Mouse (Mus musculus): ENCODE data around the gene Cdca8. TPM values are rescaled to one million over a fixed set of nuclear protein-coding genes. Genes with fewer than 3 reads are reported as not detected.

Cdca8 gene
- total RNA-seq, 2 experiments from 2014 or later = 16.7 to 20.1 TPM

DNA sequence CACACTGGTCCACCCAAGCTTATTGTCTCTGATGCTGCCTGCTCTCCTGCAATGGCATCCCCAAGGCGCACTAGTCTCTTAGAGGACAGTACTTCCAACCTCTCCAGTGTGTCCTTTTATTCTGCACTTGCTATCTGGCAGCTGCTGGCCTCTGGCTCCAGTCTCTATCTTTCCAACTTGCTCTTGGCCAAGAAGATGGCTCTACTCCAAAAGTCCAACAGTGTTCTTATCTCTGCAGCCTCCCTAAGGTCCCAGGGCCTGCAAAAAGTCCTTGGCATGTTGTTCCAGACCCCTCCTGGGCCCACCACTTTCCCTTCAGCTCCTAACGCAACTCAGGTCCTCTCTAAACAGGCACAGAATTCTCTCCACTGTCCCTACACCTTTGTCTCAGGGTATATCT, 18.2 kb upstream of the Cdca8 start:
- DNase-seq (ENCODE audit: low spot score in 2 of 2) = no peak

DNA sequence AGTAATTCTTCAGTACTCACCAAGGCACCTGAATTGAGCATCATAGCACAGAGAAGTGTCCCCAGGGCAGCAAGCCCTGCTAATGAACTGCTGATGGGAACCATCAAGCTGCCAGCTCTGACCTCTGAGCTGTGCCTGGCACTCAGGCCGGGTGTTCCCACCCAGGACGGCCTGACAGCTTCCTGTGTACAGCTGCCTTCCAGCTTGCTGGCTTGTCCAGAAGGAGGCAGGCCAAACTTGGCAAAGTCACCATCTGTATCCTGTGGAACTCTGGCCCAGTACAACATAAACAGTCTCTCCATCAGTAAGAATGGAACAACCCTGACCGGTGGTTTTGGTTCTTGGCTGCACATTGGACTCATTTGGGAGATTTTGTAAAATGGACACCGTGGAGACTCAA, 14.4 kb upstream of the Cdca8 start:
- no peak for DNase-seq (ENCODE audit: low spot score in 2 of 2)

DNA sequence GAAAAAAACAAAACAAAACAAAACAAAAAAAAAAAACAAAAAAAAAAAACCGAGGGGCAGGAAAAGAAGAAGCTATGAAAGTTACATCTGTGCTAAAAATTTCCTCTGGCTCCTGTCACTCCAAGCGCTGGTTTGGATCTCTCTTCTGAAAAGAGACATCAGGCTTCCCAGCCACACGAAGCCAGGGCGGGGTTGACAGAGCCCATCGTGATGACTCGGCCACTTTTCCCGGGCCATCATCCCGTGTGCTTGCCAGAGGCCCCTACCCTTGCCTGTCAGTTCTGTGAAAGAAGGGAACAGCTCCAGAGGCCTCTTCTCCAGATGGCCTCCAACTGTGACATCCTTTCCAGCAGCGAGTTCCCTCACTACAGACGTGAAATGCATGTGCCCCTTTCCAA, 11.9 kb upstream of the Cdca8 start:
- no peak for DNase-seq (ENCODE audit: low spot score in 2 of 2)

DNA sequence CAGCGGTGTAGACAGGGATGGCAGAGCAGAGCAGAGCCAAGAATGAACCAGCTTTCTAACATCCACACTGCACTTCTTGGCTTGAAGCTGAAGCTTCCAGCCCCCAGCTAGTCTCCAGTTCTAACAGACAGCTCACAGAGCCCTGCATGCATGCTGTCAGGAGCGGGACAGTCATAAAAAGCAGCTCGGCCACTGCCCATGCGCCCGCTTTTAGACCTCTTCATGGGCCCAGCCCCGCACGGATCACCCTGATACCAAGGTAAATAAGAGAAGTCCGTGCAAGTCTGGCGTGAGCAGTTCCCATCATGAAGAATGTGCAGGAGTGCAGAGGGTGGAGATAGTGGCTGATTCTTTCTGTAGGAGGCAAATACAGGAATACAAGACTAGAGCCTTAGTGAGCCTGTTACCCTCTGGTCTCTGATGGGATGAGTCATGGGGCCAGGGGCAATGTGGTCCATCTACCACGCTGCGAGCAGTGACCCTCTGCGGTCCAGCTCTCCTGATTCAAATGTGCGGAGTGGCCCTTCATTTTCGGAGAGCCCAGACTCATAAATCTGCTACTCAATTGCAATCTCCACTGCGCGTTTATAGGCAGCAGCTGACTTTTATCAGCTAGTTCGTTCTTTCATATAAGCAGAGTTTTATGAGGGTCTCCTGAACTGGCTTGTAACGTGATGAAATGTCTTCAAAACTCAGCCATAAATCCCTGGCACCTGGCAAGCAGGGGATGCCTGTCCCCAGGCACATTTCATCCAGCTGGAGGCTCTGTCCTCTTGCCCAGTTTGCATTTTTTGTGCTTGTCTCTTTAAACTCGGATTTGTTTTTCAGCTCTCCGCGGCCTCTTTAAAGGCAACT, 11.3 kb upstream of the Cdca8 start:
- no peak for DNase-seq (ENCODE audit: low spot score in 2 of 2)

DNA sequence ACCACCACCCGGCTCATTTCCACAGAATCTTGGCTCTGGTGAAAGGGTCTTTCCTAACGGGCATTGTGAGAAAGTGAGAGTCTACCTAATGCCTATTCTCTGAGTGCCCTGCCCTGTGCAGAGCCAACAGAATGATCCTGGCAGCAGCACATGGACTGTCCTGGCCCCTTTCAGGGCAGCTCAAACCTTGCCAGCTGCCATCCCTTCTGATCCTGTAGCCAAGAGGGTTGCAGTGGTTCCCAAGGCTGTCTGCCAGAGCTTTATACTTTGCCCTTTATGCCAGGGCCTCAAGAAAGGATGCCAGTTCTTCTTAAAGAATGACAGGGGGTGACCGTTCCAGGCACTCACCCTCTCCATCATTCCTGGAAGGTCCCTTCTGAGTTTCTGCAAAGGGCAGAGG, 10.4 kb upstream of the Cdca8 start:
- no peak for DNase-seq (ENCODE audit: low spot score in 2 of 2)

DNA sequence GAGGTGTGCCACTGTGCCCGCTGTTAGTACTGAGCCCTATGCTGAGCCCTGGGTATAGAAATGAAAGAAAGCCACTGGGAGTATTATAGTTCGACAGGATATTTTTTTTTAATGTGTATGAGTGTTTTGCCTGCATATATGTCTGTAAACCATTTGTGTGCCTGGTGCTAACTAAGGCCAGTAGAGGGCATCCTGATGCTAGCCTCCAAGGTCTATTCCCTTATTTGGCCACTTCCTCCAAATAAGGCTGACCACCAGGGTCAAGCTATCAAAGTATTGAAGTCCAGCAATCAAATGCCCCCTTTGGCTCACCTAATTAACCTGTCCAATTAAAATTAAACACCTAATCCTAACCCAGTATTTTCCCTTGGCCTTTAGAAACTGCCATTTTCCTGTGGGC, 5.8 kb upstream of the Cdca8 start:
- DNase-seq (ENCODE audit: low spot score in 2 of 2) = no peak

DNA sequence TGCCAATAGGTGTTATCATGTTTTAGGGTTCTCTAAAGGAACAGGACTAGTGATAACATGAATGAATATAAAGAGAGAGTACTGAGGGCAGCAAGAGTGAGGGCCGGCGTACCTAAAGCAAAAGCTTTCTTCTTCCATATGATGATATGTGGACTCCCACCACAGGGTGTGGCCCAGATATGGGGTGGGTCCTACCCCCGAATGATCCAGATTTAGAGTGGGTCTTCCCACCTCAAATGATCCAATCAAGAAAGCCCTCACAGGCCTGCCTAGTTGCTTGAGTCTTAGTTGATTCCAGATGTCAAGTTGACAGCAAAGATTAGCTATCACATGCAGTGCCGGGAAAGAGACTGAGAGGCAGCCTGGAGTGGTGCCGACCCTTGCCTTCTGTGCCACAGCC, 4.7 kb upstream of the Cdca8 start:
- no peak for DNase-seq (ENCODE audit: low spot score in 2 of 2)

DNA sequence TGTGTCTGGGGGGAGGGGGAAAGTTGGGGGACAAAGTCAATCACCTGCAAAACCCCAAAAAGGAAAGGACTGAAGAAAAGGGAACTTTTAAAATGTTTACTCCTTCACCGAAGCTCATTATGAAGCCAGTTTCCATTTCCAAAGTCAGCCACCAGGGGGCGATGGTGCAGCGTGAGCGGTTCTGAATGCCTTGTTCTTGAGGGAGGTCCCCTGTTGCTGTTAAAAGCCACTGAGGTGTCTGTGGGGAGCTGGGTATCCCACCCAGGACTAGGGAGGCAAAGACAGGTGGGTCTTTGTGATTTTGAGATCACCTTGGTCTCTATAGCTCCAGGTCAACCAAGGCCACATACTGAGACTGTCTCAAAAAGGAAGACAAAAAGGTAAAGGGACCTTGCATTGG, 3.9 kb upstream of the Cdca8 start:
- DNase-seq (ENCODE audit: low spot score in 2 of 2) = peak; percentile 66 to 78

DNA sequence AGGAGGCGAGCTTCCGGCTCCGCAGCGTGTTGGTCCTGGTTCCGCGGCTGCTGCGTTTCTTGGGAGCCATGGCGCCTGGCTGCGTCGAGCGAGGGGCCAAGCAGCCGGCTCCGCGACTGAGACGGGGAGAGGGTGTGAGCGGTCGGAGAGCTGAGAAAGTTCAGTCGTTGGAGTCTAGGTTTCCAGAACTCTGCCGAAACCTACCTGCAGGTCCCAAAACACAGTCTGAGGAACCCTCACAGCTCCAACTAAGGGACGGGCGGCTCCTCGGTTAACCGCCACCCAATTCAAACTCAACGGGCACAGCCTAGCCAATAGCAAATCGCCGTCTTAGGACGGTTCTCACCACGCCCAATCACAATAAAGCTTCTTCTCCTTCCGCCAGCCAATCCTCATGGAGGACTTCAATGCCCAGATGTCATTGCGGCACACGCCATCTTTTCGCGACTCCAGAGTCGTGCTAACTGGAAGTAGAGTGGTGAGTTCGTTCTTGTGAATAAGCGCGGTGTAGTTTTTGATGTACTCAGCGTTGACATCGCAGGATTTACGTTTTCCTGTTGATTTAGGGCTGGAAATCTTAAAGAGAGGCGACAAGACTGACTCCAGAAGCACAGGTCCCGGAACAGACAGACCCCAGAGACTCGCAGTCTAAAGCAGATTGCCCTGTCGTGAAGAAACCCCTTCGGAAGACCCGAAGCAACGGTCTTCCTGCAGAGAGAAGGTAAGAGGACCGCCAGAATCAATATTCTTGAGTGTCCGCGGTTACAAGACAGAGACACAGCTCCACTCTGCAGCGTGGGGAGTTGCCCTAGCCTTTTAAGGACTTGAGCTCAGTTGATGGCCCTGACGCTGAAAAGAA, 2.3 kb downstream of the Cdca8 start, which contains the start of gene 9930104L06Rik:
9930104L06Rik (plus strand) TSS at position 436 of the 859 bp plus-strand sequence.
- DNase-seq (ENCODE audit: low spot score in 2 of 2) = peak; percentile 75 to 92

DNA sequence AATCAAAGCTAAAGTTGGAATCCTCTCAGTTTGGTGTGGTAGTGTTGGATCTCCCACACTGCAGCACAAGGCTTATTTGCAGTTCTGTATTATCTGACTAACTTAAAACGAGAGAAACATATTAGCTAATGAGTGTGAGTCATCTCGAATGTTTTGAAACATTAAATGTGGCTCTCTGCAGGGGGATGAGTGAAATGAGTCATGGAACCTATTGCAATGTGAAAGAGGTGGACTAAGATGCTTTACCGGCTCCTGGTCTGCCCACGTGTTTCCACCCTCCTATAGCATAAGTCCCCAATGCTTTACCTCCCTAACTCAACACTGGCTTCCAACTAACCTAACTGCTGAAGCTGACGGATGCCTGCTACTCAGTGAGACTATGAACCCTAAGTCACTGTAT, 11.0 kb downstream of the Cdca8 start:
- no peak for DNase-seq (ENCODE audit: low spot score in 2 of 2)

DNA sequence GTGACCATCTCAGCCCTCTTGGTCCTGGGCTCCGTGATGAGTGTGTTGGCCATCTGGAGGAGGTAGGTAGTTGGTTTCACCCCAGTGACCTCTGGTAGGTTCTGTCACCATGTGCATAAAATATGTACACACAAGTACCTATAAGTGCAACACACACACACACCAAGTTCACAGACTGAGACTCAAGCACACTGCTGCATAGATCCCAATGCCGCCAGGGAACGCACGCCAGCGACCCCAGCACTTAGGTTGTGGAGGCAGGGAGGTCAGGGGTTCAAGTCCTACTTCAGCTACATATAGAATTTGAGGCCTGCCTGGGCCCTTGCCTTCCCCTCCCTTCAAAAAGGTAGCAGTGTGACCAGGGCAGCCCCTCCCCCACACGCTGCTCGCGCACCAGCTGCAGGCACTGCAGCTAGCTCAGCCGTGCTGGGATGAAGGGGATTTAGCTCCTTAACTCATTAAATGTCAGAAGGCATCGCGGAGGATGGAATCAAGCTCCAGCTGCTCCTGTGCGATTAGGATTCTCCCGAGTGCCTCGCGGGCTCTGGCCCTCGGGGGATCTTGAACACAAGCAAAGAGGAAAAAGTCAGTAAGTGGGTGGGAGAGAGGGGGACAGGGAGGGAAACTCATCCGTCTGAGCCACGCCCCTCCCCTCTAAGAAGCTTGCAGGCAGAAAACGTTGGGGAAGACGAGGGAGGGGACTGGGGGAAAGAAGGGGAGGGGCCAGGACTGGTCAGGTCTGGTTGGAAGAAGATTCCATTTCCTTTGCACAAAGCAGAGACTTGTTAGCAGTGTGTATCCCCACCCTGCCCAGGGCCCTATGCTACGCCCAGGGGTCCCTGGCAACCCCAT, 32.9 kb downstream of the Cdca8 start:
- DNase-seq (ENCODE audit: low spot score in 2 of 2) = no peak

DNA sequence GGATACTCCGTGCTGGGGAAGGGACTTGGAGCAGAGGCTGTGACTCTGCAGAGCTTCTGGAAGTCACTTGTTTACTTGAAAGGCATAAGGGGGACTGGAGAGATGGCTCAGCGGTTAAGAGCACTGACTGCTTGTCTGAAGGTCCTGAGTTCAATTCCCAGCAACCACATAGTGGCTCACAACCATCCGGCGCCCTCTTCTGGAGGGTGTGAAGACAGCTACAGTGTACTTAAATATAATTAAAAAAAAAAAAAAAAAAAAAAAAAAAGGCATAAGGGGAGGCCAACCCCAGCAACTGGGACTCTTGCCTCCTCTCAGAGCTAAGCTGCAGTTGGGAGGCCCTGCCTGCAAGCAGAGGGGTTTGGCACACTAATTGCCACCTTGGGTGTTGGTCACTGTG, 33.7 kb downstream of the Cdca8 start:
- no peak for DNase-seq (ENCODE audit: low spot score in 2 of 2)

DNA sequence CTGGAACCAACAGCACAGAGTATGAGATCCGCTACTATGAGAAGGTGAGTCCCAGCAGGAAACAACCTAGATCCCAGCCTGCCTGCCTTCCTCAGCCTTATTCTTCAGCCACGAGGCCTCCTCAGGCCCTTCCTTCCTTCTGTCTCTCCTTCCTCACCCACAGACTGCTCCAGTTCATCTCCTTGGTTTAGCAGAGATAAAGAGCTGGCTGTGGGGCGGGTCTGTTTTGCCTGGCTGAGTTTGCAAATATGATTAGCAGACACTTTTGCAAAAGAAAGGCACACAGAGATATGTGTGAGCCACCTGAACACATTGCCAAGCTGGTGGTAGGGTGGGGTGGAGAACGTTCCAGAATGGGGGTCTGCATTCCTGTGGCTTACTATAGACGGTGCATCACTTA, 39.2 kb downstream of the Cdca8 start:
- DNase-seq (ENCODE audit: low spot score in 2 of 2) = no peak

DNA sequence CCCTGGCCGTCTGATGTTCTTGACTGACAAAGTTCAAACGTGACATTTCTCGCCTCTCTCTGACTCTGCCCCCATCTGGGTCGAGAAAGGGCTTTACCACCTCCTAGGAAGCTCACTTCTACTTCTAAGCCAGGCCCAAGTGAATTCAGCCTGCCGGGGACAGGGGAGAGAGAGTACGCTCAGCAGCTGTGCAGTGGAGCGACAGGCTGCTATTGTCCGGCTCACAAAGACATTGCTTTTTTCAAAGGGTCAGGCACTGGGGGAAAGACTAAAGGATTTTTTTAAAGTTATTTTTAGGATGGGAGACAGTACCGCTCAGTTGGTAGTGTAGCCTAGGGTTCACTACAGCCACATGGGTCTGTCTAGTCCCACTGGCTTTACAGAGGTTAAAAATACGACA, 40.7 kb downstream of the Cdca8 start:
- no peak for DNase-seq (ENCODE audit: low spot score in 2 of 2)

DNA sequence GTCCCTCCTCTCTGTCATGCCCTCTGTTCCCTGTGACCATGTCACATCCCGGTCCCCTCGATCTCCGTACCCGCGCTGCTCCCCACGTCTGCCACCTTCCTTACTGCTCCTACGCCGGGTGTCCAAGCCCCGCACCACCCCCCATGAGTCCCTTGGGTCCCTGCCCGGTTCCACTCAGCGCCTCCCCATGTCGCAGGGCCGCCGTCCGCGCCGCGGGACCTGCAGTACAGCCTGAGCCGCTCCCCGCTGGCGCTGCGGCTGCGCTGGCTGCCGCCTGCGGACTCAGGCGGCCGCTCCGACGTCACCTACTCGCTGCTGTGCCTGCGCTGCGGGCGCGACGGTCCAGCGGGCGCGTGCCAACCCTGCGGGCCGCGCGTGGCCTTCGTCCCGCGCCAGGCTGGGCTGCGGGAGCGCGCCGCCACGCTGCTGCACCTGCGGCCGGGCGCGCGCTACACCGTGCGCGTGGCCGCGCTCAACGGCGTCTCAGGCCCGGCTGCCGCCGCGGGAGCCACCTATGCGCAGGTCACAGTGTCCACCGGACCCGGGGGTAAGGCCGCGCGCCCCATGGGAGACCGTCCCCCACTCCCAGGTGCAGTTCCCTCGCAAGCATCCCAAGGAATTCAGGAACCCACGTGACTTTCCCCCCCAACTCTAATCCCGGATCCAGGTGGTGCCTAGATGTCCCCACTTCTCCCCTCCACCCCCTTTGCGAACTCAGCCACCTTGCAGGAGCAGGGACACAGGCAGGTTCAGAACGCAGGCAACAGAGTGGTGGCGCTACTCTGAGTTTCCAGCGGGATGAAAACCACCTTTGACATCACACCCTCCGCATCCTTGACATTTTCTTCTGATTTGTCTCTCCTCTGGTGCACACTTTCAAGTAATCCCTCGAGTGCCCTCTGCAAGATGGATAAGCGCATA, 44.3 kb downstream of the Cdca8 start:
- no peak for DNase-seq (ENCODE audit: low spot score in 2 of 2)

DNA sequence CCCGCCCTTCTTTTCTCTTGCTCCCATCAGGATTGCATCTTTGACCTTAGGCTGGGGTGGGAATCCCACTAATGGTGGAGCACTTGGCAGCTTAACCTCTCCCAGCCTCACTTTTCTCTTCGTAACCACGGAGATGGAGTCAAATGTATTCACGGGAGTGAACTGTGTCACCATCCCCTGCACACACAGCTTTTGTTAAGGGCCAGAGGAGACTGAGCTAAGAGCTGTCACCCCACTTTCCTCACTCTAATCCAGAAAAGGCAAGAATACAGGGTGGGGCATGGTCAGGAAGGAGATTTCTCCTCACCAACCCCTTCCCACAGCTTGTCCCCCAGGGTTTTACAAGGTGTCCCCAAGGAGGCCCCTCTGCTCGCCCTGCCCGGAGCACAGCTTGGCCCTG, 45.3 kb downstream of the Cdca8 start:
- no peak for DNase-seq (ENCODE audit: low spot score in 2 of 2)

DNA sequence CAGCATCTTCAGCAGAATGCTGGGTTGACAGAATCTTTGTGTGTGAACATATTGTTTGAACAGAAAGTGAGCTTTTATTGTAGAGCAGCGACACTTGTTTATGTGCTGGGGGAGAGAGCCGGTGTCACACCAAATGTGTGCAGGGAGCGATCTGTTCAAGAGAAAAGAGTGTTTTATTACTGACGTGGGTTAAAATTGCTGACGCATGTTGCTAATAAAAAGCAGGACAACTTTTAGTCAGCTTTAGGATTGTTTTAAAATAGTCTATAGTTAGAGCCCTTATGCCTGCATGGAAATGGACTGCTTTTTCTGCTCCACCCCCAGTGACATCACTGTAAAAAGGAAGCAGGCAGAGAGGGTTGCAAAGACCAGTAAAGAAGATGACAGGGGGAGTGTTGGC, 48.3 kb downstream of the Cdca8 start:
- DNase-seq (ENCODE audit: low spot score in 2 of 2) = no peak

DNA sequence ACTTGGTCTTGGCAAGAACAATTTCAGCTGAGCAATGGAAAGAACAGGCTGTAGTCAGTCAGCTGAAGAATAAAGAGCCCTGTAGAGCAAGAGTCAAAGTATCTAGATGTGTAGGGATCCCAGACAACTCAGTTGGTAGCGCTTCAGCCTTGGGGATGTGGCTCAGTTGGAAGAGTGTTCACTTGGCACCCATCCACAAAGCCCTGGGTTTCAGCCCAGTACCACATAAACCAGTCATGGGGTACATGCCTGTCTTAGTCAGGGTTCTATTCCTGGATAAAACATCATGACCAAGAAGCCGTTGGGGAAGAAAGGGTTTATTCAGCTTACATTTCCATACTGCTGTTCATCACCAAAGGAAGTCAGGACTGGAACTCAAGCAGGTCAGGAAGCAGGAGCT, 49.2 kb downstream of the Cdca8 start:
- no peak for DNase-seq (ENCODE audit: low spot score in 2 of 2)

DNA sequence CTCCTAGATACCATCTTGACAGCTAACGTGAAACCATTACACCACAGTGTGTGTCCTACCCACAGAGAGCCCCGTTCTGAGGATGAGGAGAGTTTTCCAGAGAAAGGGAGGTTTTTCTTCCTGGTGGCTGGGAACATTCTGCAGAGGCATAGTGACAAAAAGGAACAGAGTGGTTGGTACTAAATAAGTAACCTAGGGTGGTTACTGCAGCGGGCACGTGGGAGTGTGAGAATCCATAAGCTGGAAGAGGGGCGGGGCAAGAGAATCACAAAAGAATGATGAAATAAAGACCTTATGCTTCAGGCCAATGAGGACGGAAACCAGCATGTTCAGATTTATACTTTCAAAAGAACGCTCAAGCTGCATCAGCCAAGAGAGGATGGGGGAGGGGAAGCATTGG, 50.4 kb downstream of the Cdca8 start:
- DNase-seq (ENCODE audit: low spot score in 2 of 2) = no peak

DNA sequence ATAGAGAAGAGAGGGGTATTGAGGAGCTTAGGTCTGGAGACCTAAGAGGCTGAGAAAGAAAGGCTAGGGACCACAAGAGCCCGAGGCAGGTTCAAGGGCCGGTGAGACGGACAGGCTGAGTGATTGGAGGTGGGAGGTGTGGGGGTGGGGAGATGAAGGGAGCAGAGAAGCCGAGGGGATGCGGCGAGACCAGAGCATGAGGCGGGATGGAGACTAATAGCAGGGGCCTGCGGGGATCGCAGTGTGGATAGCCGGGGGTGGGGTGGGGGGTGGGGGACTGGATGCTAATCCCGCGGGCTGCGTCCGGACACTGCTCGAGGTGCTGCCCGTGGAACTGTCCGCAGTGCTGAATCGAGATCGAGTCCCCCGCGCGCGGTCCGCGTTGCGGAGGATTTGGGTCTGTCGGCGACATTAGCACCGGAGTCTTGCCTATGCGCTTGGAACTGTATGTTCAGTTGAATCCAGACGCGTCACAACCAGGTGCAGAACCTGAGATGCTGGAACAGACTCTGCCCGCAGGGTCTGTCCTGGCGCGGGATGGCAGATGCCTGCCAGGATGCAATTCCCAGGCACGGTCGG, 56.9 kb downstream of the Cdca8 start:
- DNase-seq (ENCODE audit: low spot score in 2 of 2) = peak in 1 of 2 experiments; percentile 52

All from gastrocnemius, postnatal 4 days (tissue).